Mouse (Mus musculus) liver, adult 2 months (tissue): Measurements from ENCODE around the gene Edn3. TPM values are rescaled to one million over a fixed set of nuclear protein-coding genes. Genes with fewer than 3 reads are reported as not detected.

Source experiments
- DNase-seq: peaks from one replicate; pipeline ENCODE4 v3.0.0-alpha.2; 2011; ENCODE audit warnings: low read depth, low spot score; ENCODE audit errors: extremely low read depth
- H3K27ac ChIP-seq: fragments of 200-500 bp; replicated peaks from 2 replicates; pipeline ENCODE4 v1.5.1; 2012; ENCODE audit warnings: low read depth, mild to moderate bottlenecking, control low read depth, inconsistent platforms, low read length; ENCODE audit not compliant: insufficient read depth
- H3K27me3 ChIP-seq: fragments of 200-500 bp; 2 replicates; pipeline ENCODE4 v1.6.1; 2012; ENCODE audit warnings: mild to moderate bottlenecking, moderate library complexity, low read length, inconsistent platforms; ENCODE audit not compliant: control insufficient read depth, insufficient read depth
- H3K36me3 ChIP-seq: fragments of 200-500 bp; 2 replicates; pipeline ENCODE4 v1.6.1; 2012; ENCODE audit warnings: low read length, inconsistent platforms; ENCODE audit not compliant: control insufficient read depth, insufficient read depth
- H3K4me1 ChIP-seq: fragments of 200-500 bp; 2 replicates; pipeline ENCODE4 v1.6.1; 2011; ENCODE audit warnings: low read length; ENCODE audit not compliant: control insufficient read depth, insufficient read depth
- H3K4me3 ChIP-seq: fragments of 200-500 bp; 2 replicates; pipeline ENCODE4 v1.5.1; 2011; ENCODE audit warnings: low read depth, mild to moderate bottlenecking, control low read depth, low read length, moderate library complexity; ENCODE audit not compliant: insufficient read depth
- H3K79me2 ChIP-seq: fragments of 200-500 bp; 2 replicates; pipeline ENCODE4 v1.6.1; 2012; ENCODE audit warnings: inconsistent platforms, mild to moderate bottlenecking, low read length, moderate library complexity; ENCODE audit not compliant: control insufficient read depth, insufficient read depth
- H3K9ac ChIP-seq: fragments of 200-500 bp; 2 replicates; pipeline ENCODE4 v1.6.1; 2012; ENCODE audit warnings: low read depth, mild to moderate bottlenecking, control low read depth, inconsistent platforms, low read length
- CTCF ChIP-seq: fragments of 200-500 bp; IDR thresholded peaks from 2 replicates; pipeline ENCODE4 v1.5.1; 2011; ENCODE audit warnings: low read depth, low read length, control low read depth
- POLR2A ChIP-seq: fragments of 200-500 bp; IDR thresholded peaks from 2 replicates; pipeline ENCODE4 v1.6.1; 2011; ENCODE audit warnings: low read length, control low read depth; ENCODE audit not compliant: insufficient read depth; ENCODE audit errors: extremely low read depth
- WGBS: fragments of 180-500 bp; shearing (Covaris S2); methylation state at CpG from one replicate; pipeline ENCODE4 v1.1.7; 2018; 5-methylcytosine and 5-hydroxymethylcytosine counted together
- polyA plus RNA-seq: library from polyadenylated mRNA; depleted of rRNA; stranded (reverse); fragments of >200 nt; gene quantifications from 2 replicates; pipeline ENCODE4 v1.2.3, GENCODE M21; 2012
- total RNA-seq: library from RNA; depleted of rRNA; stranded (reverse); fragments of >200 nt; gene quantifications from 2 replicates; pipeline ENCODE4 v1.2.3, GENCODE M21; 2014

The Edn3 gene
- total and polyA plus RNA-seq, 2 experiments = 0.18 TPM; not detected in 1

GRCm38 (mm10) chr2:174735270-174735669, 25.1 kb upstream of the Edn3 start:
- Histone ChIP-seq H3K79me2 (no peaks in the 10 kb centered on the region), H3K27me3 (no peaks in the 10 kb centered on the region), H3K27ac (no peak overlapping the region), H3K36me3 (no peaks in the 10 kb centered on the region), H3K9ac (no peak overlapping the region), H3K4me1 (peaks cover 8% of the 10 kb centered on the region), H3K4me3 (no peak overlapping the region)
- TF ChIP-seq CTCF (no peak), POLR2A (no peak)
- WGBS = 88% methylated on average over 1 of the region's 1 CpGs
- DNase-seq = no peak

GRCm38 (mm10) chr2:174747182-174747581, 13.2 kb upstream of the Edn3 start:
- H3K27me3 ChIP-seq = no peaks in the 10 kb centered on the region
- WGBS = 90% methylated on average over 1 of the region's 1 CpGs
- TF ChIP-seq CTCF = no peak
- no peak for TF ChIP-seq POLR2A
- H3K36me3 ChIP-seq = no peaks in the 10 kb centered on the region
- no peak overlapping the region for H3K4me3 ChIP-seq
- DNase-seq = no peak
- no peaks in the 10 kb centered on the region for H3K4me1 ChIP-seq
- H3K27ac ChIP-seq = no peak overlapping the region
- no peaks in the 10 kb centered on the region for H3K79me2 ChIP-seq
- H3K9ac ChIP-seq = no peak overlapping the region

GRCm38 (mm10) chr2:174748381-174748780, 12.0 kb upstream of the Edn3 start:
- Histone ChIP-seq H3K4me3 (no peak overlapping the region), H3K79me2 (no peaks in the 10 kb centered on the region), H3K27ac (no peak overlapping the region), H3K4me1 (no peaks in the 10 kb centered on the region), H3K36me3 (no peaks in the 10 kb centered on the region), H3K9ac (no peak overlapping the region), H3K27me3 (no peaks in the 10 kb centered on the region)
- TF ChIP-seq POLR2A (no peak), CTCF (no peak)
- peak; percentile 54 for DNase-seq
- 60% methylated on average over 8 of the region's 8 CpGs for WGBS

GRCm38 (mm10) chr2:174753197-174753596, 7.2 kb upstream of the Edn3 start:
- Histone ChIP-seq H3K79me2 (no peaks in the 10 kb centered on the region), H3K27ac (no peak overlapping the region), H3K9ac (no peak overlapping the region), H3K36me3 (no peaks in the 10 kb centered on the region), H3K4me3 (no peak overlapping the region), H3K4me1 (no peaks in the 10 kb centered on the region), H3K27me3 (no peaks in the 10 kb centered on the region)
- no peak for DNase-seq
- 93% methylated on average over 1 of the region's 1 CpGs for WGBS
- TF ChIP-seq CTCF (no peak), POLR2A (no peak)

- H3K27ac ChIP-seq = no peak overlapping the region
- H3K79me2 ChIP-seq = no peaks in the 10 kb centered on the region
- TF ChIP-seq CTCF (no peak), POLR2A (no peak)
- WGBS = 71% methylated on average over 1 of the region's 1 CpGs
- no peaks in the 10 kb centered on the region for H3K36me3 ChIP-seq
- H3K4me1 ChIP-seq = no peaks in the 10 kb centered on the region
- no peaks in the 10 kb centered on the region for H3K27me3 ChIP-seq
- H3K9ac ChIP-seq = no peak overlapping the region
- DNase-seq = no peak
- H3K4me3 ChIP-seq = no peak overlapping the region
Measured at GRCm38 (mm10) chr2:174754231-174754630, 6.2 kb upstream of the Edn3 start.

- WGBS = 10% methylated on average over 3 of the region's 4 CpGs
- no peaks in the 10 kb centered on the region for H3K36me3 ChIP-seq
- peak; percentile 58 for DNase-seq
- H3K4me3 ChIP-seq = no peak overlapping the region
- H3K9ac ChIP-seq = no peak overlapping the region
- H3K79me2 ChIP-seq = no peaks in the 10 kb centered on the region
- 0 out of 2 replicates have a peak, but pooled peaks cover 3% of the 10 kb centered on the region for H3K27me3 ChIP-seq
- H3K27ac ChIP-seq = no peak overlapping the region
- H3K4me1 ChIP-seq = no peaks in the 10 kb centered on the region
- TF ChIP-seq CTCF (no peak), POLR2A (no peak)
Measured at GRCm38 (mm10) chr2:174759189-174759588, 1.2 kb upstream of the Edn3 start.
